Mouse (Mus musculus) kidney, adult 2 months (tissue): Measurements from ENCODE around the gene Nfyc.

Source experiments
- CTCF ChIP-seq: fragments of 200-500 bp; conservative IDR thresholded peaks from 2 replicates; pipeline ENCODE4 v1.5.1; 2011; ENCODE audit warnings: low read depth, mild to moderate bottlenecking, control low read depth, low read length, moderate library complexity, mixed read lengths; ENCODE audit not compliant: insufficient read depth, insufficient read length
- POLR2A ChIP-seq: fragments of 200-500 bp; IDR thresholded peaks from one replicate; pipeline ENCODE4 v1.6.1; 2011; ENCODE audit warnings: low read depth, low read length, control low read depth

- TF ChIP-seq CTCF, result no peak
- no peak for TF ChIP-seq POLR2A
Observed at GRCm38 (mm10) chr4:120755801-120756200, 75.6 kb downstream of the Nfyc start.
